Mouse (Mus musculus) heart, postnatal 36 days (tissue): ENCODE data around the gene Hist1h2bb. TPM values are rescaled to one million over a fixed set of nuclear protein-coding genes. Genes with fewer than 3 reads are reported as not detected.

Experiments used
- DNase-seq, 2 experiments: peaks; one replicate each; pipeline ENCODE4 v3.0.0; 2021 to 2022
- intact Hi-C: fragments of 180-260 bp; cut with DNase I; formaldehyde crosslinking; loops from one replicate; pipeline ENCODE4 v1.15.1; 2025
- total RNA-seq, 2 experiments: library from RNA; stranded (reverse); gene quantifications; 2 replicates each; pipeline ENCODE4 v1.2.3; 2021

The Hist1h2bb gene
- total RNA-seq, 2 experiments from 2014 or later, result 9.8 to 12.0 TPM

- DNase-seq, result no peak
- intact Hi-C loops, result no loop called here
Observed at GRCm38 (mm10) chr13:23724239-23724638, 22.3 kb upstream of the Hist1h2bb start.

- no peak for DNase-seq
- intact Hi-C loops, result no loop called here
Observed at GRCm38 (mm10) chr13:23725213-23725612, 21.3 kb upstream of the Hist1h2bb start.

GRCm38 (mm10) chr13:23728472-23729191, 17.9 kb upstream of the Hist1h2bb start:
- DNase-seq, result no peak
- intact Hi-C loops, result no loop called here

- intact Hi-C loops, result no loop called here
- DNase-seq, result no peak
Observed at GRCm38 (mm10) chr13:23729192-23729525, 17.4 kb upstream of the Hist1h2bb start.

GRCm38 (mm10) chr13:23729706-23730105, 16.8 kb upstream of the Hist1h2bb start:
- intact Hi-C loops, result no loop called here
- DNase-seq, result no peak

DNA sequence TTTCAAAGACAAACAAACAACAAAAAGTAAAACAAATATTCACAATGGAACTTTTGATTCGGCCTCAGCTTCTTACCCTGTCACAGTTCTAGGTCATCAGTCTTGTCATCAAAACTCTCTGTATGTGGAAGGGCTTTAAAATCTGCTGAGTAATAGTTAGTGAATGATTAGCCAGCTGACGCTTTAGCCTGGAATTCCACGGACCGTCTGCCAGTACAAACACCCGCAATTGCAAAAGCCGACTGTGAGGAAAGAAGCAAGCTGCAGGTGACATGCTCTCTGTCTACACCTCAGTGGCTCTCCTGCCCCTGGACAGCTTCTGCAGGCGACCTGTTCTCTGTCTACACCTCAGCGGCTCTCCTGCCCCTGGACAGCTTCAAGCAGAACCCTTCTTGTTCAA, 16.1 kb upstream of the Hist1h2bb start:
- intact Hi-C loops, result no loop called here
- DNase-seq, result peak in 1 of 2 experiments; percentile 31

DNA sequence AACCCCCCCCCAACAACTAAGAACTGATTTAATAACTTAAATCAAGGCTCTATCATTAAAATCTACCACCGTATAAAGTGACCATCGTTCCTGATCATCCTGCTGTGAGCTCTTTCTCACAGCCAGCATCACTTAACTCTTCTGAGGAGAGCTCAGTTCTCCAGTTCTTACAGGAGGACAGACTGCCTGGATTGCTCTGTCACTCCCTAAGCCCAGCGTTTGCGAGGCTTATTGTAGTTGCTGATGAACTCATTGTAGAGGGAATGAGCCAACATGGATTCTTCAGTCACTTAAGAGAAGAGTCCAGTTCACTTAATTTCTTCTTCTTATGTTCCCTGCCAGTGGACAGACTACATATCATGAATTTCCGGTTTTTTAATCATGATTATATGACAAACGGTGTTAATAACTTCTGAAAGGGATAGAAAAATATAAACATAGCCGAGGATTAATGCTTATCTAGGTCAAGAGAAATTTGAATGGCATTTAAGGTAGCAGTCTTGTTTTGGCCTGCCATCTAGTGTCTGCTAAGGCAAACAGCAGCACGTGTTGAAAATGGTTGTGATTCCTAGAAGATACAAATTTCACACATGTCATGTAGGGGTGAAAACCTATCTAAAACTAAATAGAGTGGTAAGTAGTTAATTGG, 14.3 kb upstream of the Hist1h2bb start:
- DNase-seq, result no peak
- intact Hi-C loops, result loop anchor here (1.0 kb wide), 1 partner anchor 31 kb away; no protein-coding TSS in a partner anchor

- intact Hi-C loops, result loop anchor here (5.0 kb wide), 1 partner anchor 150 kb away; no protein-coding TSS in a partner anchor
- no peak for DNase-seq
Observed at GRCm38 (mm10) chr13:23737091-23737490, 9.4 kb upstream of the Hist1h2bb start.

GRCm38 (mm10) chr13:23738041-23738440, 8.5 kb upstream of the Hist1h2bb start:
- intact Hi-C loops, result loop anchor here (2.0 to 5.0 kb wide), 2 partner anchors 117 to 151 kb away; partner anchors contain the start of gene Hist1h2be
- no peak for DNase-seq

DNA sequence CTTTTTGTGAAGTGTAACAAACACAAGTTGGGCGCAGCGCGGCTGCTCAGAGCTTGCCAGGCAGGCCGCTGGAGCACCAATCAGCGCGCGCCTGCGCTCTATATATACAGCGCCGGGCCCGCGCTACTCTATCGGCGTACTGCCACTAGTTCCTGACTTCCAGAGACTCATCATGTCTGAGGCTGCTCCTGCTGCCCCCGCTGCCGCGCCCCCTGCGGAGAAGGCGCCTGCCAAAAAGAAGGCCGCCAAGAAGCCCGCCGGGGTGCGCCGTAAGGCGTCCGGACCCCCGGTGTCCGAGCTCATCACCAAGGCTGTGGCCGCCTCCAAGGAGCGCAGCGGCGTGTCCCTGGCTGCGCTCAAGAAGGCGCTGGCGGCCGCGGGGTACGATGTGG, 7.9 kb upstream of the Hist1h2bb start, which contains the start of gene Hist1h1c:
Gene Hist1h1c, plus strand, starts transcription at position 132 of the 392 bp plus-strand sequence.
- intact Hi-C loops, result loop anchor here (2.0 to 5.0 kb wide), 2 partner anchors 118 to 151 kb away; partner anchors contain the start of gene Hist1h2be

GRCm38 (mm10) chr13:23739069-23739921, 7.2 kb upstream of the Hist1h2bb start:
- DNase-seq, result peak; percentile 87 to 91
- intact Hi-C loops, result loop anchor here (2.0 to 5.0 kb wide), 2 partner anchors 118 to 152 kb away; partner anchors contain the start of gene Hist1h2be

More for the DNA sequence above, 7.9 kb upstream of the Hist1h2bb start, which contains the start of gene Hist1h1c:
- DNase-seq, result peak; percentile 89 to 93

- intact Hi-C loops, result loop anchor here (2.0 to 10.0 kb wide), 6 partner anchors 119 to 1915 kb away; partner anchors contain the start of genes Hist1h2af, Hist1h2ag, Hist1h2be and Hist1h2bj
- no peak for DNase-seq
Observed at GRCm38 (mm10) chr13:23739922-23740252, 6.6 kb upstream of the Hist1h2bb start.

DNA sequence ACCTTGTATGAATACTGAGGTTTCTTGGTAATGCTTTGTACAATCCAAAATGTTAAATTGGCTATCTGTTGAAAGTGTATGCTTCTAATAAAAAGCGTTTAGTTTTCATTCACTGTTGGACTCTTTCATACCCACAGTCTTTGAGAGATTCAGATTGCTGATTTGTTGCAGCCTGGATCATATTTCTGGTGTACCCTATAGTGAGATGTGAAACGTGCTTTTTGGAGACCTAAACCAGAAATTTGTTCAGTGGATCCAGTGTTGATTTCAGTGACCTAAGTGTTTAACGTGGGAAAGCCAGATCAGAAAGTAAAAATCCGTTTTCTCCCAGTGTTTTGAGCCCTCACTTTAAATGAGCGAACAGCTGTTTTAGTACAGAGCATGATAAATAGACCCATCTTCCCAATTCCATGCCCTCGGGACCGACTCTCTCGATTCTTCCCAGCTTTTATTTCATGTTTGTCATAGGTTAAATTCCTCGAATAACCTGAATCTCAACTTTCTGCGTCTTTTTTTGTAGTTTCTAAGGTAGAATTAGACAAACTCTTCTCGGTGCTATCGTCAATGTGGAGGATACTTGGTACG, 6.2 kb upstream of the Hist1h2bb start:
- intact Hi-C loops, result loop anchor here (5.0 to 10.0 kb wide), 4 partner anchors 208 to 1916 kb away; partner anchors contain the start of genes Hist1h2af, Hist1h2ag, Hist1h2bj and Hist1h4h
- no peak for DNase-seq

- no peak for DNase-seq
- intact Hi-C loops, result loop anchor here (5.0 to 10.0 kb wide), 4 partner anchors 209 to 1916 kb away; partner anchors contain the start of genes Hist1h2af, Hist1h2ag, Hist1h2bj and Hist1h4h
Observed at GRCm38 (mm10) chr13:23740910-23741309, 5.6 kb upstream of the Hist1h2bb start.

GRCm38 (mm10) chr13:23742007-23742406, 4.5 kb upstream of the Hist1h2bb start:
- no peak for DNase-seq
- intact Hi-C loops, result loop anchor here (5.0 to 10.0 kb wide), 4 partner anchors 210 to 1917 kb away; partner anchors contain the start of genes Hist1h2af, Hist1h2ag, Hist1h2bj and Hist1h4h

DNA sequence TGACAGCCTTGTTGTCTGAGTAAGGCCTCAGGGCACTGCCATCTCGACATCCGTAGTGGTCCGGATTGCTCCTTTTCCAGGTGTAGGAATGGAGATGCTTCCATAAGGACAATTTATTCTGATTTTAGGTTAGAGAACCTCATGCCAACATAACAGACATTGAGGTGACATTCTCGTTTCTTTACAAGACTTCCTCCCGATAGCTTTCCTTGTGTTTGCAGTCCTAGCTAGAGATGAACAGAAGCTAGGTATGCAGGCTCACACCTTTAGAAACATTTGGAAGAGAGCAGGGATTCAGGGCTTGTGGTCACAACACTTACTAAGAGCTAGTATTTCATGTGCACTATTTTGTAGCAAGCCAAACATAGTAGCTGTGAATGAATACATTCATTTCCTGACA, 3.3 kb upstream of the Hist1h2bb start:
- intact Hi-C loops, result loop anchor here (5.0 to 10.0 kb wide), 4 partner anchors 211 to 1918 kb away; partner anchors contain the start of genes Hist1h2af, Hist1h2ag, Hist1h2bj and Hist1h4h
- DNase-seq, result no peak

GRCm38 (mm10) chr13:23743963-23744362, 2.6 kb upstream of the Hist1h2bb start:
- intact Hi-C loops, result loop anchor here (5.0 to 10.0 kb wide), 4 partner anchors 212 to 1919 kb away; partner anchors contain the start of genes Hist1h2af, Hist1h2ag, Hist1h2bj and Hist1h4h
- no peak for DNase-seq

DNA sequence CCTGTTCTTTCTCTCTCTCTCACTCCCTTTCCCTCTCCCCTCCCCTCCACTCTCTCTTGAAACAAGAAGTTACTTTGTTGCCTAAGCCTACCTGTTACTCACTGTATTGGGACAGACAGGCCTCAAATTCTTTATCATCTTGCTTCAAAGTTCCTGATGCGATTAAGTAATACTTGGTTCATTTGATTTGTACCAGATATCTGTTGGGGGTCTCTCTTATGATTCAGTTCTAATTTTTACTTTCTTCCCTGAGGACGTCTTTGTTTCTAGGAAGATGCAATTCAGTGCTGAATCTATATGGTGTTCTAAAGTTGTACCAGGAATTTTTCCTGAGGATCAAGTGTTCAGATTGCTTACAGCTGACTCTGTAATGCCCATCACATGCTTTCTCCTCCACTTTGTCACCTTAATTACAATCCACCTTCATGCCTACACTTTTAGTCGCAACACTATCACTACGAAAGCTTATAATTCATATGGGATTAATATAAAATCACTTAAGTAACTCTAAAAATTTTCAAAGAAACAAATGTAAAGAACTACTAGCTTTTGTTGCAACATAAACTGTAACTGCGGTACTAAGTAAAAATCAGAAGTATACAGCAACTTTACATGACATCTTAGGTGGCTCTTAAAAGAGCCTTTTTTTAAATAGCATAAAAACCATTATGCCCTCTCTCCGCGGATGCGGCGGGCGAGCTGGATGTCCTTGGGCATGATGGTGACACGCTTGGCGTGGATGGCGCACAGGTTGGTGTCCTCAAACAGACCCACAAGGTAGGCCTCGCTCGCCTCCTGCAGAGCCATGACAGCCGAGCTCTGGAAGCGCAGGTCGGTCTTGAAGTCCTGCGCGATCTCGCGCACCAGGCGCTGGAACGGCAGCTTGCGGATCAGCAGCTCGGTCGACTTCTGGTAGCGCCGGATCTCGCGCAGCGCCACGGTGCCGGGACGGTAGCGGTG, 1.8 kb upstream of the Hist1h2bb start:
- intact Hi-C loops, result loop anchor here (5.0 to 10.0 kb wide), 5 partner anchors 162 to 1920 kb away; partner anchors contain the start of genes Hist1h2af, Hist1h2ag, Hist1h2bj and Hist1h4d
- no peak for DNase-seq
